ENCODE assay signal across 8 mouse cellular contexts in the genomic region with DNA sequence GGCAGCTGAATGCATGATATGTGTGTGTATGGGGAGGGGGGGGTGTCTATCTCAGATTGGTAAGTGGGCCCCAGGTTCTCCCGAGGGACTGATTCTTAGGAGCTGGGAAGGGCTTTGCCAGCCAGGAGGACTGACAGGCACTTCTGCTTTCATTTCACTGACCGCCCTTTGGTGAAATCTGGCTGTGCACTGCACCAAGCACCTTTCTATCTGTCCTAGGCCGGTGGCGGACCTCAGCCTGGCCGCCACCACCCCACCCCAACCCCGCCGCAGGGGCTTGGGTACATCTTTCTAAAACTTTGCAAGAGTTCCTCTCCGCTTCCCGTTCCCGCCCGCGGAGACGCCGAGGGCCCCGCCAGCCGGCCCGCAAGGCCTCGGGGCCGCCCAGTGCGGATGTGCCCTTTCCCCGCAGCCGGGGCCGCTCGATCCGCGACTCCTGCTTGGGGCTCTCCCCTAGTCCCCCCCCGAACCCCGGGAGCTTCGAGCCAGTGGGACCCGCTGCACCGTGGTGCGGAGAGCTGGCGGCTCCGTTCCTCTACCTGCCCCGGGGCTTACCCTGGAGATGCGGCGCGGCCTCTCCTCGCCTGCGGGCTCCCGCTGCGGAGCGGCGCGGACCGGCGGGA. TPM values are rescaled to one million over a fixed set of nuclear protein-coding genes. Genes with fewer than 3 reads are reported as not detected.
DNase-seq lines count a peak whose midpoint lies in the region; ATAC-seq and TF ChIP-seq lines count a peak whose summit lies in the region.

No protein-coding gene starts in this region.

- peak; percentile 32 to 37 for DNase-seq in CD8-positive naive resting alpha-beta T cell, adult 2 months (ENCODE audit: low read depth in 2 of 2, low spot score in 2 of 2)
- DNase-seq in adrenal gland, adult 8-10 months = peak; percentile 40
- DNase-seq in kidney, postnatal 0 days (ENCODE audit: low spot score) = no peak
- peak; percentile 55 for DNase-seq in lung, postnatal 14 days
- DNase-seq in ovary, postnatal 36 days (ENCODE audit: low spot score) = peak; percentile 54
- DNase-seq in urinary bladder, postnatal 36 days (ENCODE audit: low spot score in 2 of 2) = peak; percentile 42 to 46

- peaks cover 39% of the 10 kb centered on the region for H3K4me1 ChIP-seq in embryonic facial prominence, embryonic 13.5 days
- H3K4me1 ChIP-seq in heart, embryonic 14.5 days (ENCODE audit: control insufficient read depth in 2 of 2, insufficient read depth in 2 of 2, low read length in 2 of 2) = peaks cover 11 to 57% of the 10 kb centered on the region in 2 experiments
- H3K4me1 ChIP-seq in kidney, postnatal 0 days (replicated peaks; ENCODE audit: insufficient read depth, low read length) = peaks cover 19% of the 10 kb centered on the region; the same call in 1 of the 2 replicates

- 0 out of 2 replicates have a peak, but pooled peaks cover 6% of the 10 kb centered on the region for H3K27me3 ChIP-seq in embryonic facial prominence, embryonic 13.5 days
- no peaks in the 10 kb centered on the region for H3K27me3 ChIP-seq in heart, embryonic 14.5 days (ENCODE audit: control insufficient read depth, insufficient read depth, low read length)
- no peaks in the 10 kb centered on the region for H3K27me3 ChIP-seq in kidney, postnatal 0 days (ENCODE audit: insufficient read depth, low read length)

- H3K4me3 ChIP-seq in embryonic facial prominence, embryonic 13.5 days = peak overlapping the region; percentile 86
- peak overlapping the region; percentile 85 to 95 for H3K4me3 ChIP-seq in heart, embryonic 14.5 days (ENCODE audit: control insufficient read depth in 1 of 2, insufficient read depth in 1 of 2, low read depth in 1 of 2, low read length in 2 of 2)
- peak overlapping the region; percentile 90 for H3K4me3 ChIP-seq in kidney, postnatal 0 days (replicated peaks; ENCODE audit: low read depth, low read length)

- H3K4me2 ChIP-seq in embryonic facial prominence, embryonic 13.5 days = peak overlapping the region; percentile 69
- H3K4me2 ChIP-seq in heart, embryonic 14.5 days (ENCODE audit: low read length) = peak overlapping the region; percentile 86
- peak overlapping the region; percentile 91 for H3K4me2 ChIP-seq in kidney, postnatal 0 days (ENCODE audit: low read length)

- peak; percentile 65; the same call in 1 of the 2 replicates for ATAC-seq in embryonic facial prominence, embryonic 13.5 days (ENCODE audit: insufficient number of reproducible peaks, insufficient read depth, low FRiP score, low TSS enrichment, low read depth)
- ATAC-seq in heart, embryonic 14.5 days (ENCODE audit: insufficient number of reproducible peaks, insufficient read depth, low FRiP score, low read depth) = peak; percentile 59
- peak; percentile 66 for ATAC-seq in kidney, postnatal 0 days (replicated peaks; ENCODE audit: low FRiP score, low read depth)

- TF ChIP-seq CTCF in kidney, postnatal 0 days (IDR thresholded peaks at IDR 0.05; ENCODE audit: low read depth) = no peak

- under 1% methylated on average over 43 of the region's 47 CpGs for WGBS in embryonic facial prominence, embryonic 13.5 days
- under 1% methylated on average over 43 of the region's 47 CpGs for WGBS in heart, embryonic 14.5 days
- 4% methylated on average over 43 of the region's 47 CpGs for WGBS in kidney, postnatal 0 days

- peak overlapping the region; percentile 94 for H3K27ac ChIP-seq in embryonic facial prominence, embryonic 13.5 days
- peak overlapping the region; percentile 88 to 98 for H3K27ac ChIP-seq in heart, embryonic 14.5 days (replicated peaks in 1 of 2; ENCODE audit: control insufficient read depth in 1 of 2, insufficient read depth in 1 of 2, low read depth in 2 of 2, low read length in 2 of 2)
- H3K27ac ChIP-seq in kidney, postnatal 0 days = peak overlapping the region; percentile 96

- H3K9me3 ChIP-seq in embryonic facial prominence, embryonic 13.5 days = no peaks in the 10 kb centered on the region
- H3K9me3 ChIP-seq in heart, embryonic 14.5 days (ENCODE audit: control insufficient read depth, low read length) = no peaks in the 10 kb centered on the region
- H3K9me3 ChIP-seq in kidney, postnatal 0 days (replicated peaks; ENCODE audit: low read length) = no peaks in the 10 kb centered on the region

- peak overlapping the region; percentile 98 for H3K9ac ChIP-seq in embryonic facial prominence, embryonic 13.5 days
- peak overlapping the region; percentile 100 for H3K9ac ChIP-seq in heart, embryonic 14.5 days (ENCODE audit: low read length)
- H3K9ac ChIP-seq in kidney, postnatal 0 days (ENCODE audit: low read depth, low read length) = peak overlapping the region; percentile 99

- H3K36me3 ChIP-seq in embryonic facial prominence, embryonic 13.5 days = peaks cover 6% of the 10 kb centered on the region; the same call in 1 of the 2 replicates
- no peaks in the 10 kb centered on the region for H3K36me3 ChIP-seq in heart, embryonic 14.5 days (ENCODE audit: control insufficient read depth, insufficient read depth, low read length)
- H3K36me3 ChIP-seq in kidney, postnatal 0 days (ENCODE audit: insufficient read depth, low read length) = no peaks in the 10 kb centered on the region

RNA-seq across cellular contexts. Expression of a gene that starts 0.7 kb away (rescaled TPM):
- total RNA-seq in adrenal gland, adult 8-10 months (2022) = 10 to 100 TPM; 55.7 to 60.5 (median 58.6) TPM
- polyA plus RNA-seq in embryonic facial prominence, embryonic 13.5 days (2015; fragmentation: Nextera tagmentation; extraction: Ambion mirVana) = 20.4 and 25.2 TPM in 2 replicates
- polyA plus RNA-seq in heart, embryonic 14.5 days (2014; fragmentation: Nextera tagmentation; extraction: Ambion mirVana) = 23.5 and 25.2 TPM in 2 replicates
- 18.1 and 19.3 TPM in 2 replicates for polyA plus RNA-seq in kidney, postnatal 0 days (2015; fragmentation: Nextera tagmentation; extraction: Ambion mirVana)
